Mouse (Mus musculus) CD4-positive, CD25-positive, alpha-beta regulatory T cell, adult 2 months (primary cell): ENCODE measurements around the gene Popdc2.

Experiments used
- DNase-seq: peaks from one replicate; pipeline ENCODE4 v3.0.0-alpha.2; 2012; ENCODE audit warnings: low read depth, low spot score

Popdc2 gene

GRCm38 (mm10) chr16:38400311-38400960 lies 38.4 kb downstream of the Popdc2 start:
- no peak for DNase-seq

- DNase-seq: no peak
Observed at GRCm38 (mm10) chr16:38401468-38401867, 39.5 kb downstream of the Popdc2 start.

GRCm38 (mm10) chr16:38403639-38404038 lies 41.6 kb downstream of the Popdc2 start:
- peak; percentile 73 for DNase-seq

- DNase-seq: no peak
Observed at GRCm38 (mm10) chr16:38406293-38406692, 44.3 kb downstream of the Popdc2 start.

- peak; percentile 38 for DNase-seq
Observed at GRCm38 (mm10) chr16:38406708-38407107, 44.7 kb downstream of the Popdc2 start.

GRCm38 (mm10) chr16:38407584-38407983 lies 45.6 kb downstream of the Popdc2 start:
- peak; percentile 31 for DNase-seq

GRCm38 (mm10) chr16:38408416-38408815 lies 46.4 kb downstream of the Popdc2 start:
- no peak for DNase-seq

GRCm38 (mm10) chr16:38414953-38415352 lies 52.9 kb downstream of the Popdc2 start:
- no peak for DNase-seq

GRCm38 (mm10) chr16:38425374-38425773 lies 63.4 kb downstream of the Popdc2 start:
- no peak for DNase-seq

- no peak for DNase-seq
Observed at GRCm38 (mm10) chr16:38425799-38426198, 63.8 kb downstream of the Popdc2 start.
